Mouse (Mus musculus) heart, adult 2 months (tissue): ENCODE results near the gene Bst2.
A peak's percentile ranks its signal among the peaks of the same experiment; 100 is the strongest.

ENCODE experiments used
- CTCF ChIP-seq: fragments of 200-600 bp; IDR thresholded peaks from 2 replicates; pipeline ENCODE4 v1.8.1; 2022; ENCODE audit warnings: antibody characterized with exemption, mild to moderate bottlenecking, moderate library complexity
- EP300 ChIP-seq: fragments of 200-500 bp; IDR thresholded peaks from 2 replicates; pipeline ENCODE4 v1.6.1; 2011; ENCODE audit warnings: low read depth, low read length, control low read depth; ENCODE audit not compliant: insufficient read depth
- POLR2A ChIP-seq: fragments of 200-500 bp; IDR thresholded peaks from 2 replicates; pipeline ENCODE4 v1.6.1; 2011; ENCODE audit warnings: mild to moderate bottlenecking, low read depth, low read length, control low read depth; ENCODE audit not compliant: insufficient read depth

- TF ChIP-seq POLR2A (no peak), CTCF (no peak), EP300 (0 out of 2 replicates have a peak, but pooled peaks have one; percentile 22)
These were observed 33.2 kb upstream of the Bst2 start for GRCm38 (mm10) chr8:71570291-71570954.
